Mouse (Mus musculus): ENCODE results near the gene Cnnm2.

The Cnnm2 gene

DNA sequence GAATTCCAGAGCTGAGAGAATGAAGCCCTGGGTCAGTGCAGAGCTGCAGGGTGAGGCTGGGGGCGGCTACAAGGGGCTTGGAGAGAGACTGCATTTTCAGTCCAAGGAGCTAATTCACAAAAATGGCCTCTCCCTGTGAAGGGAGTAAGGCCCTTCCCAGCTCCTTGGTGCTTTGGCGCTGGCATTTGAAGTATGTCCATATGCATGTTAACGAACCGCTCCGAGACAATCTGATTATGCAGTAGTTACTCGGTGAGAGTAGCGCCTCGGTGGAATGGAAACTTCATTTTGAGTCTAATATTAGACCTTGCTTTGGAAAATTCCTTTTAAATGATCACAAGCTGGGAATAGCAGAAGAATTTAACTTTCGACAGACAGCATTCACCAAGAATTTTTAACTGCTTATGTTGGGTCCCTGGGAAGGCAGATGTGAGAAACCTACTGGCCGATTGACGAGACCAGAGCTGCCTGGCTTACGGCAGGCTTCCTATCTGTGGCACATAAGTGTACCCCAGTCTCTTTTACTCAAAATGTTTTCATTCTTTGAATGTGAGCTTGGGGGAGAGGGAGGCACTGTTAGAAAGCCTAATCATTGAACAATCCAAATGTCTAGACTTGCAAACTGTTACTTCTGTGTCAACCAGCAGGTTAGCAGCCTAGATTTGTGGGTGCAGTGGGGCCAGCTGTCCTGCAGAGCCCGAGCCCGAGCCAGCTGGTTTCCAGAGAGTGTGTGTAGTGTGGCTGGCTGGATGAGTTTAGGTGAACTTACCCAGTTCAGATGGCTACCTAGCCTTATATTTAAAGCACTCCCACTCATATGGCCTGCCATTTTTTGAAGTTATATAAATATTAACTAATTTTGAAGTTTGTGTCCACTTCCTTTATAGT is 87.2 kb downstream of the Cnnm2 start:
- no peak for DNase-seq (ENCODE audit: low read depth)

DNA sequence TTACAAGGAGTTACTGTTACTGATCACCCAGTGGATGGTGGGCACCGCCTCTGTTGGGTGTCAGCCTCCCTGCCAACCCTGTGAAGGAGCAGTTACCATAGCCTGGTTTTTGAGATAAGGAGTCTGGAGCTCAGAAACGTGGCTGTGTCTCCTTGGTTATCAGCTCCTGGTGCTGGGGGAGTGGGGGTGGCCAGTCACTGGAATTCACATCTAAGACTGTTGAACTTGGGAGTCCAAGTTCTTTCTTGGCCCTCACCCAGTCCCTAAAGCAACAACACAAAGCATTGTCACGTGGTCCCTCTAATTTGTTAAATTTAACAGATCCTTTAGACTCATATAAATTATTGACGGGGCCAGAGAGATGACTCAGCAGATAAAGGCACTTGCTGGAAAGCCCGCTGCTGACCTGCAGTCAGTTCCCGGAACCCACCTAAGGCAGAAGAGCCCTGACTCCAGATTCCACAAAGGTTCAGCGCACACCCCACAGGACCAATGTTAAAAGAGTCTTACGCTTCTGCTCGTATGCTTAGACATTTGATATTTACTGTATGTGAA is 88.1 kb downstream of the Cnnm2 start:
- DNase-seq (ENCODE audit: low read depth) = no peak

GRCm38 (mm10) chr19:46856232-46856631 is 94.8 kb downstream of the Cnnm2 start:
- DNase-seq (ENCODE audit: low read depth) = no peak

DNA sequence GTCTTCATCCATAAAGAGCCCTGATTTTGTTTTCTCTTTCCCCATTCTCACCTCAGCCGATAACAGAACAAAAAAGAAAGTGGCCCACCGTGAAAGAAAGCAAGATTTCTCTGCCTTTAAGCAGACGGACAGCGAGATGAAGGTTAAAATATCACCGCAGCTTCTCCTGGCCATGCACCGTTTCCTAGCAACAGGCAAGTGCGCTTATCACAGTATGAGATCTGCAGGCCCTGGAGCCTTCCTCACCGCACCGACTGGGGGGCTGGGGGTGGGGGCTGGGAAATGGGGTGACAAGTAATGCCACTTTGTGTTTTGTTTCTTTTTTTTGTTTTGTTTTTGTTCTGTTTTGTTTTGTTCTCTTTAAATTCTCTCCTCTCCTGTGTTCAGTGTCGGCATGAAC is 95.4 kb downstream of the Cnnm2 start:
- DNase-seq (ENCODE audit: low read depth) = no peak

GRCm38 (mm10) chr19:46857277-46857989 is 96.0 kb downstream of the Cnnm2 start:
- no peak for DNase-seq (ENCODE audit: low read depth)

GRCm38 (mm10) chr19:46858200-46858599 is 96.8 kb downstream of the Cnnm2 start:
- DNase-seq (ENCODE audit: low read depth) = no peak

GRCm38 (mm10) chr19:46862556-46862955 is 101.2 kb downstream of the Cnnm2 start:
- DNase-seq (ENCODE audit: low read depth) = no peak

- no peak for DNase-seq (ENCODE audit: low read depth)
These were observed 102.0 kb downstream of the Cnnm2 start for GRCm38 (mm10) chr19:46863236-46863927.

- DNase-seq (ENCODE audit: low read depth) = no peak
These were observed 102.7 kb downstream of the Cnnm2 start for GRCm38 (mm10) chr19:46864079-46864478.

GRCm38 (mm10) chr19:46864731-46865331 is 103.4 kb downstream of the Cnnm2 start:
- no peak for DNase-seq (ENCODE audit: low read depth)

- DNase-seq (ENCODE audit: low read depth) = no peak
These were observed 104.0 kb downstream of the Cnnm2 start for GRCm38 (mm10) chr19:46865381-46865780.

DNA sequence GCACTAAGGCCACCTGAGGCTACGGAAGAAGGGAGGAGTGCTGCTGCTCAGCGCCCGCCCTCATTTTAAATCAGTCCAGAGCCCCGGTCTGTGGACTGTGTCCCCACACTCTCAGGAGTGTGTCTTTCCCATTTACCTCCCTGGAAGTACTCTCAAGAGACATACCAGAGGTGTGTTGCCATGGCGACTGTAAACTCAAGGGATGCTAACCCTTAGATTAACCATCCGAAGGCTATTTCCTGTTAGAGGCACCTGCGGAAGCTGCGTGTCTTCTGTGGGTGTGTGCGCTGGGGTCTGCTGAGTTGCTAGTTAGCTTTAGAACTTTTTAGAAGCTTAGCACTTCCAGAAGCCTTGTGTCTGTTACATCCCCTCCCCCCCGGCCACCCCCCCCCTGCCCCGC is 107.7 kb downstream of the Cnnm2 start:
- peak; percentile 52 for DNase-seq (ENCODE audit: low read depth)

DNA sequence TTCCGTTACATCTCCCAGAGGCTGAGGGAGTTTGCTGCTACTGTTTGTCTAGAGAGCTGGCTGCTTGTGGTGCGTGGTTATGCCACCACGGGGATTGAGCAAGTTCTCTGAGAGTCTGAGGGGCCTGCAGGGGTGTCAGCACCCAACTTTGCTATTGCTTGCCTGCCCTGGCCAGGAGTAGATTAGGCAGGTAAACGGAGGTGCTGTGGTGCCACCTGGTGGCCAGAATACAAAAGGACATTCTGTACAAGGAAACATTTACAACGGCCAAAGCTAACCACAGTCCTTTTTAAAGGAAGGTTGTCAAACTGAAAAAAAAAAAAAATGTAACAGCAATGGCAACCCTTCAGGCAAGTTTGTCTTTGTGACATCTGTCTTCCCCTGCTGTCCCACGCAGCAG is 108.1 kb downstream of the Cnnm2 start:
- DNase-seq (ENCODE audit: low read depth) = peak; percentile 89

DNA sequence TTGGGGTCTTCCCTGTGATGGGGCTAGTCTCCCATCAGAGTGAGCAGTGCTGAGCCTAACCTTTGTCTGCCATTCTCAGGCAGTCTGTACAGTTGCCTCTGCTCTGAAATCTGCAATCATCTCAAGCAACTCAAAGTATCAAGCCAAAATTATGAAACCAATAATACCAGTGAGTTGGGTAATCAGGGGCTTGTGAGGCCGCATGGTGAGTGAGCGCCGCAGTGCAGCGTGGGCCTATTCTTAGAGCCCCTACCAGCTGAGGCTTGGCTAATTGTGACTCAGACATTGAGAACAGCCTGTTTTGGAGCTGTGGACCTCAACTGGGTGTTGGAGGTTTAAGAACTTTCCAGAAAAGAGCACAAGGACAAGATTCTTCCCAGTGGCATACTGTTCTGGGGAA is 109.7 kb downstream of the Cnnm2 start:
- no peak for DNase-seq (ENCODE audit: low read depth)

GRCm38 (mm10) chr19:46871651-46872050 is 110.3 kb downstream of the Cnnm2 start:
- DNase-seq (ENCODE audit: low read depth) = no peak

- DNase-seq (ENCODE audit: low read depth) = no peak
These were observed 112.5 kb downstream of the Cnnm2 start for GRCm38 (mm10) chr19:46873924-46874323.

DNA sequence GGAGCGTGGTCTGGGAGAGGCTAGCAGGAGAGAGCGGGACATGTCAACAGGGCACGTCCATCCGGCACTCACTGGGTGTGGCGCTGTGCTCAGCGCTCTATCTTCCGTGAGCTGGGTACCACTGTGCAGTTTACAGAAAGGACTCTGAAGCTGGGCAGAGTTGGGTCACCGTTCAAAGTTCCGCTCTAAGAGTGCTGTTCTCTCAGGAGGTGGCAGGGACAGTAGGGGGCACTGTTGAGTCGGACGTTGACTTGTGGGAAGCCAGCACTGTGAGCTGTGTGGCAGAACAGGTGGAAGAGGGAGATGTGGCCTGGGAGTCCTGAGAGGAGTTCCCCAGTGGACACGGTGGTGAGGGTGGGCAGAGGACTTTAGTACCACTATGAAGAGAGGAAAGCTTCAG is 114.4 kb downstream of the Cnnm2 start:
- DNase-seq (ENCODE audit: low read depth) = peak; percentile 86

DNA sequence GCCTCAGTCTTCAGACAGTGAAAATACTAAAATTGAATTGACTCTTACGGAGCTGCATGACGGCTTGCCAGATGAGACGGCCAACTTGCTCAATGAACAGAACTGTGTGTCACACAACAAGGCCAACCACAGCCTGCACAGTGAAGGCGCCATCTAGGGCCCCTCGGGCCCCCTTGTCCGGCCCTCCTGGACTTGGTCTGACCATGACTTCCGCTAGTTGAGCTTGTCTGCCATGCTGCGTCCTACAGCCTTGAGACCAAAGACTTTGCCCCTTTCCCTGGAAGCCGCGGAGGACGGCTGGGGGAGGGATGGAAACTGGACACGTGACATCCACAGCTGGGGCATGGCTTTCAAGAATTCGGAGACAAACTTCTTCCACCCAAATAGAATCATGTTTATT is 116.5 kb downstream of the Cnnm2 start:
- DNase-seq (ENCODE audit: low read depth) = no peak

GRCm38 (mm10) chr19:46878346-46878745 is 117.0 kb downstream of the Cnnm2 start:
- DNase-seq (ENCODE audit: low read depth) = peak; percentile 73

GRCm38 (mm10) chr19:46879876-46880275 is 118.5 kb downstream of the Cnnm2 start:
- no peak for DNase-seq (ENCODE audit: low read depth)

GRCm38 (mm10) chr19:46885365-46885764 is 124.0 kb downstream of the Cnnm2 start:
- DNase-seq (ENCODE audit: low read depth) = no peak

GRCm38 (mm10) chr19:46886826-46887225 is 125.4 kb downstream of the Cnnm2 start:
- DNase-seq (ENCODE audit: low read depth) = no peak
